Mouse (Mus musculus): ENCODE results near the gene Rdh12. TPM values are rescaled to one million over a fixed set of nuclear protein-coding genes. Genes with fewer than 3 reads are reported as not detected.

Gene Rdh12
- total RNA-seq, 4 experiments from 2014 or later = 2.5 to 3.4 (median 3.2) TPM

GRCm38 (mm10) chr12:79253294-79254053 is 44.8 kb downstream of the Rdh12 start:
- DNase-seq (ENCODE audit: low spot score in 2 of 2) = no peak

GRCm38 (mm10) chr12:79254975-79255374 is 46.3 kb downstream of the Rdh12 start:
- DNase-seq (ENCODE audit: low spot score in 2 of 2) = no peak

GRCm38 (mm10) chr12:79260154-79260553 is 51.4 kb downstream of the Rdh12 start:
- DNase-seq (ENCODE audit: low spot score in 2 of 2) = no peak

- DNase-seq (ENCODE audit: low spot score in 2 of 2) = peak in 1 of 2 experiments; percentile 32
These were observed 52.3 kb downstream of the Rdh12 start for GRCm38 (mm10) chr12:79261035-79261434.

Other genes with a start within 250 kb of the Rdh12 start
- 10 to 100 TPM; 26.8 to 32.8 (median 29.8) TPM for gene Tmem229b, start 201.3 kb upstream of the Rdh12 start, total RNA-seq (2022)
- 10 to 100 TPM; 18.4 to 19.5 (median 18.9) TPM for gene Plekhh1, start 179.8 kb upstream of the Rdh12 start, total RNA-seq (2022)
- gene Pigh, start 119.3 kb upstream of the Rdh12 start, total RNA-seq (2022) = 10 to 100 TPM in 3 of 4 experiments, 1 to 10 TPM in 1; 9.9 to 12.7 (median 11.0) TPM
- gene Arg2, start 78.1 kb upstream of the Rdh12 start, total RNA-seq (2022) = 1 to 10 TPM; 3.5 to 4.9 (median 3.8) TPM
- 100 to 1,000 TPM; 161 to 184 (median 167) TPM for gene Vti1b, start 36.2 kb upstream of the Rdh12 start, total RNA-seq (2022)
- gene Rdh11, start 16.6 kb upstream of the Rdh12 start, total RNA-seq (2022) = 10 to 100 TPM; 18.5 to 23.9 (median 22.2) TPM
- gene Zfyve26, start 87.4 kb downstream of the Rdh12 start, total RNA-seq (2022) = 10 to 100 TPM; 33.1 to 45.2 (median 38.6) TPM
- gene Rad51b, start 88.4 kb downstream of the Rdh12 start, total RNA-seq (2022) = under 1 TPM in 2 of 4 experiments, not detected in 2; 0.17 to 0.34 TPM

All from layer of hippocampus, adult 8-10 months (tissue).